Mouse (Mus musculus): Measurements from ENCODE around the gene Ncoa3. TPM values are rescaled to one million over a fixed set of nuclear protein-coding genes. Genes with fewer than 3 reads are reported as not detected.
"Not testable (repeated sequence)": the region's sequence is repeated elsewhere in the genome, so short reads cannot be mapped to it uniquely, and the experiment has no call there.

The Ncoa3 gene
- total RNA-seq (2021) = 10 to 100 TPM; 27.6 to 28.4 TPM

DNA sequence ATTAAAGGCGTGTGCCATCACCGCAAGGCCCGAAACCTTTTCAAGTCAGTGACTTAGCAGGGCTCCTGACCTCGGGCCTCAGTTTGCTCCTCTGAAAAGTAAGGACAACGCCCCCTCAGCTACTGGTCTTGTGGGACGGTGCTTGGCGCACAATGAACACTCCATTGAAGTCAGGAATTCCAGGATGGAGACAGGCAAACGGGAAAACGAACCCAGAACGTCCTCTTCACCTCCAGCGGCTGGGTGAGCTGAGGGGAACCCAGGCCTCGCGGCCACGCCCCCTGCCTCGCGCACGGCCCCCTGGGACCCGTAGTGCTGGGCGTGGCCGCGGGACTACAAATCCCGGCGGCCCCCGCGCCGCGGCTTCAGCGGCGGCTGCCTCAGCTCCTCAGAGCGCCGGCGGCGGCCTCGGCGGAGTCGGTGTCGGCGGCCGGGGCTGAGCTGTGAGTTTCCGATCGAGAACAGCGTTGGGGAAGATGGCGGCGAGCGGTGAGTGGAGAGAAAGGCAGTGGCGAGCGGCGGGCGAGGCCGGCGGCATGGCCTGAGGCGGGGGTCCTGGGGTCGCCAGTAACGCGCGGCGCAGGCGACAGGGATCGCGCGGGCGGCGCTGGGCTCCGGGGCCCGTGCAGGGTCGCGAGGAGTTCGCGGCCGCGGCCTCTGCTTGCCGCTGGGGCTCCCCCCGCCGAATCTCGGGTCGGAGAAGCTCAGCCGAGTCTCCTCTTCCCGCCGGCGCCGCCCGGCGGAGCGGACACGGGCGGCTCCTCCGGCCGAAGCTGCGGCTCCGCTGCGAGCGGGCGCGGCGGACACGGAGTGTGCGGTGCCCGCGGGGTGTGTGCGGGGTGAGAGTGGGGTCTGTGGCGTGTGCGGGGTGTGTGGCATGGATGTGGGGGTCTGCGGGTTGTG is at the start of gene Ncoa3:
Ncoa3 (plus strand) TSS at position 367 of the 903 bp plus-strand sequence.
- intact Hi-C loops (cut with DNase I) = loop anchor here (5.0 kb wide), 1 partner anchor 55 kb away; no protein-coding TSS in a partner anchor
- peak; percentile 94 for DNase-seq

DNA sequence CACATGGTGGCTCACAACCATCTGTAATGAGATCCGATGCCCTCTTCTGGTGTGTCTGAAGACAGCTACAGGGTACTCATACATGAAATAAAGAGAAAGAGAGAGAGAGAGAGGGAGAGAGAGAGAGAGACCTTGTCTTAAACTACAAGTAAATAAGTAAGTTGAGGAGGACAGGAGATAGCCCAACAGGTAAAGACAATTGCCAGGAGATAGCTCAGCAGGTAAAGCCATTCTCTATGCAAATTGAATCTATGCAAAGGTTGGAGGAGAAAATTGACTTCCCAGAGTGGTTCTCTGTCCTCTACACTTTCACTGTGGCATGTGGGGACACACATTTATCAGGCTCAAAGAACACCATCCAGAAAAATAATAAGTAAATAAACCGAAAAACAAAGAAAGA is 49.3 kb upstream of the Ncoa3 start:
- no peak for DNase-seq
- intact Hi-C loops (cut with DNase I) = no loop called here

DNA sequence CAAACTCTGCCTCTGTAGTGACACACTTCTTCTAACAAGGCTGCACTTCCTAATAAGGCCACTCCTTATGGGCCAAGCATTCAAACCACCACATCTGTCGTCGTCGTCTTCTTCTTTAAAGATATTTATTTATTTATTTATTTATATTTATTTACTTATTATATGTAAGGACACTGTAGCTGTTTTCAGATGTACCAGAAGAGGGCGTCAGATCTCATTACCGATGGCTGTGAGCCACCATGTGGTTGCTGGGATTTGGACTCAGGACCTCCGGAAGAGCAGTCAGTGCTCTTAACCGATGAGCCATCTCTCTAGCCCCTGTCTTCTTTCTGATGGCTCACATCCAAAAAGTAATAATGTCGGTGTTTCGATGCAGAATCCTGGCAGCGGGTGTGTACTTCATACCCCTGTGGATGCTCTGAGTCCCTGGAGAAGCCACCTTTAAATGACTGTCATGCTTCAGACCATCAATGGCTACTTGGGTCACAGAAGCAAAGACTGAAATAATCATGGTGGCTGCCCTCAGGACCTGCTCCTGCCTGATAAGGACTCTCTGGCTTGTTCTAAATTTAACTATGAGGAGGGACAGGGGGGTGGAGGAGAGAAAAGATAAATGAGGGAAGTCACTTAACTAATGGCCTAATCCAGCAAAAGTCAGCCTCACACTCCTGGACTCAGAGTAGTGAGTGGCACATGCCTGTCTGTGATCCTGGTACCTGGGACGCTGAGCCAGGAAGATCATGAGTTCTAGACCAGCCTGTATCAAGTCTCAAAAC is 47.7 kb upstream of the Ncoa3 start:
- DNase-seq = no peak
- intact Hi-C loops (cut with DNase I) = no loop called here

DNA sequence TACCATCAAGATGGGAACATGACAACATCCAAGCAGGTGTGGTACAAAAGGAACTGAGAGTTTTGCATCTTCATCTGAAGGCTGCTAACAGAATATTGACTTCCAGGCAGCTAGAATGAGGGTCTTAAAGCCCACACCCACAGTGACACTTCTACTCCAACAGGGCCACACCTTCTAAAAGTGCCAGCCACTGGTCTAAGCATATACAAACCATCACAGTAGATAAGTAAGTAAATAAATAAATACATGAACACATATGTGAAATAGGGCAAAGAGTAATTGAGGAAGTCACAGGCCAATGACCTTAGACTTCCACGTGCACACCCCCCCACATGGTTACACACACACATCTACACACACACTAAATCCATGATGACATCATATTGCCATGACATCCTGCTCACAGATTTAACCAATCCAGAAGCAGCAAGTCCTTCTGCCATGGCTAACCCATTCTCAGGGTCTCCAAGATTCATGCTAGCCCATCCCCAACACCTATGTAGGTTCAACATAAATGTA is 46.3 kb upstream of the Ncoa3 start:
- intact Hi-C loops (cut with DNase I) = no loop called here
- no peak for DNase-seq

DNA sequence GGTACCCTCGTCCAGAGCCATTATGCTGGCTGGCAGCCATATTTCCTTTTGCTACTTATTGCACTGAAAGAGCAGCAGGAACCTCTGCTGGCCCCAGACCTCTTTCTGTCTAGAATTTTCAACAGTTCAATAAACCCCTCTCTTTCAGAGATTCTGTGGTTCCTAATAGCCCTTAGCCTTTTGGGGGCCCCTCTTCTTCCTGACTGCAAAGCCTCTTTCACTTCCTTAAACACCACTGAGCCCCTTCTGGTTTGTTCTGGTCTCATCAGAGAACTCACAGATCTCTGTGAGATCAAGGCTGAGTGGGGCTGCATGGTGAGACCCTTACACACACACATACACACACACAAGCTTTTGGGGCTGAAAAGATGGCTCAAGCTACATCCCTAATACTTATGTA is 44.4 kb upstream of the Ncoa3 start:
- no peak for DNase-seq
- intact Hi-C loops (cut with DNase I) = no loop called here

DNA sequence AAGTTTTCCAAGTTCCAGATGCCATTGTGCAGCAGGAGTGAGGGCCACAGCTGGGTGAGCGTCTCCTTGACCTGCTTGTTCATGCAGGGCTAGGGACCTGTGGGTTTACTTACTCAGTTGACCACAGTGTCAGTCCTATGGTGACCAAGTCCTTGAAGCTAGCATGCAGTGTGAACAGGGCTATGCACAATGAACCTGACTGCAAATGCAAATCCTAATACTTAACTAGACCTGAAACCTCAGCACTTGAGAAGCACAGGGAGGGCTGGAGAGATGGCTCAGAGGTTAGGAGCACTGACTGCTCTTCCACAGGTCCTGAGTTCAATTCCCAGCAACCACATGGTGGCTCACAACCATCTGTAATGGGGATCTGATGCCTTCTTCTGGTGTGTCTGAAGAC is 43.7 kb upstream of the Ncoa3 start:
- DNase-seq; intact Hi-C loops (cut with DNase I): not testable (repeated sequence)

DNA sequence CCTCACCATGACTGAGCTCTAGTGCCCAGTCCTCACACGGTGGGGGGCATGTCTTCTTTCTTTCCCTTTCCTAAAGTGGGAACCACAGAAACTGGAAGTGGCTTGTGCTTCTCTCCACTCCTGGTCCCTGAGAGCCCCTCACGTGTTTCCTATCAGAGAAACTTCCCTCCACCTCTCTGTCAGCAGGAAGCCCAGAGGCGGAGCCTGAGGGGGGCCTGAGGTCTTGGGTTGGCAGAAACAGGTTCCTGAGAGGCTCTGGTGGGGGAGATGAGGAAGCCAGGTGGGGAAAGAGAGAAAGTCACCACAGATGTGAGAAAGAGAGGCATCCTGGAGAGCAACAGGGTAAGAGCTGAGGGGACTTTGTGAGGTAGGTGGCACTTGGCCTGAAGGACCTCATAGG is 42.7 kb upstream of the Ncoa3 start:
- intact Hi-C loops (cut with DNase I) = no loop called here
- DNase-seq = no peak

DNA sequence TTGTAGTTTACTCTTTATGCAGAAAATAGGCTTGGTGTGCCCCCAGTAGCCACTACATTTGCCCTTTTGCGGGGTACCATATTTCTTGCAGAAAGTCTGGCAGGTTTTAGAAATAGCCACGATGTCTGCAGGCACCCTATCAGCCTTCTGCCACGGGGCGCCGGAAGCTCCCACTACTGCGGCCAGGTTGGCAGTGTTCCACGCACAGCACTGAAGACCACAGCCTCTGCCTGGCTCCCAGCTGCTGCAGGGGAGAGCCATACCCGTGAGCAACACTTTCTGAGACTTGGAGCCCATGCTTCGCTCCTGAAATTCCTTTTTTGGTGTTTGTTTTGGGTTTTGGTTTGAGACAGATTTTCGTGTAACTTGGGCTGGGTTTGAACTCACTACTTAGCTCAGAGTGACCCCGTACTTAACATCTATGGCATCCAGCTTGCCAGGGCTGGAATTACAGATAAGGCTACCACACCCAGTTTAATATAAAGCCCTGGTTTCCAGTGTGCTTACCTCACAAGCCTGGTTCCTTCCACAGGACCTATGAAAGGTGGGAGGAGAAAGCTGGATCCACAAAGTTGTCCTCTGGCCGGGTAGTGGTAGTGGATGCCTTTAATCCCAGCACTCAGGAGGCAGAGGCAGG is 40.9 kb upstream of the Ncoa3 start:
- intact Hi-C loops (cut with DNase I) = no loop called here
- no peak for DNase-seq

DNA sequence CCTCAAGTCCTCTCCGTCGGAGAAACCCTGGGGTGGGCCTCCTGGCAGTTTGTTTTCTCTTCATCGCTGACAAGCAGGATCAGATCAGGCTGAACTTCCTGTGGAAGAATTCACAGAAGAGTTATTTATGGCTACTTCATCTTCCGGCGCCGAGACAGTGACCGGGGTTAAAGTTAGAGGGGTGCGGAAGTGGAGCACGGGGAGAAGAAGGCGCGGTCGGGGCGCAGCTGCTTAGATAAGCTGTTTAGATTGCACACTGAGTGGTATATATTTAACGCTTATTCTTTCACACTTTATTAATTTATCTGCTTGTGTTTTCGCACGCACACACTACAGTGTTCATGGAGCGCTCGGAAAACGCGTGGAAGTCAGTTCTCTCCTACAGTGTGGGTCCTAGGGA is 37.6 kb upstream of the Ncoa3 start:
- intact Hi-C loops (cut with DNase I) = no loop called here
- DNase-seq = peak; percentile 63 to 65

DNA sequence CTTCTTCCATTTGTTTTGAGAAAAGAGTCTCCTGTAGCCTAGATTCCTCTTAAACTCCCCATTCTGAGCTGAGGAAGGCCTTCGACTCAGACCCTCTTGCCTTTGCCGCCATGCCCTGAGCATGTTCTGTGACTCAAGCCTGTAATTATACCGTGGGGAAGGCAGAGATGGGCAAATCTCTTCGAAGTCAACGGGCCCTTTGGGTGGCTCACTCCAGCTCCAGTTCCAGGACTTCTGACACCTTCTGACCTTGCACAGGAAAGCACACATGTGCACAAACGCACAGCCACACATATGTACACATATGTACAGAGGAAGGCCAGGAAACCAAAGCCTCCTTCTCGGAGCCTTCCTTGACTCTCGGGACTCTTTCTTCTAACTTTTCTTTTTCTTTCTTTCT is 37.0 kb upstream of the Ncoa3 start:
- DNase-seq = no peak
- intact Hi-C loops (cut with DNase I) = no loop called here

DNA sequence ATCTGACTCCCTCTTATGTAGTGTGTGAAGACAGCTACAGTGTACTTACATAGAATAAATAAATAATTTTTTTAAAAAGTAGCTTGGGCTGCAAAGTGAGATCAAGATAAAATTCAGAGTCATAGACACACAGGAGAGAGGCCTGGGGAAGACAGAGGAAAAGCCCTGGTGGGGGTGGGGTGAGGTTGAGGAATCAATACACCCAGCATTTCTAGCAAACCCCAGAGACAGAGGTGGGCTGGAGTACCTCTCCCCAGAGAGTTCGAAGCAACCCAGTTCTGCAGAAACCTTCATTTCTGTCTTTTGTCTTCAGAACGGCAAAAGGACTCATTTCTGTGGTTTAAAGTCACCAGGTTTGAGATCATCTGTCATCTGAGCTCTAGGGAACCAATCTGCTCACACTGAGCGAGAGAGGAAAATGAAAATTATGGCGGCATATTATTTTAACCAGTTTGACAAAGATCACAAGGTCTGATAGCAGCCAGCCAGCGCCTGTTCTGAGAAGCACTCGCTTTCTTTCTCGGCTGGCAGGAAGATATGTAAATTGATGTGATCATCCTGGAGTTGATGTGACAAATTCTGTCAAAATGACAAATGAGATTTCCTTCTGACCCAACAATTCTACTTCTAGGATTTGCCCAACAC is 36.2 kb upstream of the Ncoa3 start:
- intact Hi-C loops (cut with DNase I) = no loop called here
- DNase-seq = no peak

DNA sequence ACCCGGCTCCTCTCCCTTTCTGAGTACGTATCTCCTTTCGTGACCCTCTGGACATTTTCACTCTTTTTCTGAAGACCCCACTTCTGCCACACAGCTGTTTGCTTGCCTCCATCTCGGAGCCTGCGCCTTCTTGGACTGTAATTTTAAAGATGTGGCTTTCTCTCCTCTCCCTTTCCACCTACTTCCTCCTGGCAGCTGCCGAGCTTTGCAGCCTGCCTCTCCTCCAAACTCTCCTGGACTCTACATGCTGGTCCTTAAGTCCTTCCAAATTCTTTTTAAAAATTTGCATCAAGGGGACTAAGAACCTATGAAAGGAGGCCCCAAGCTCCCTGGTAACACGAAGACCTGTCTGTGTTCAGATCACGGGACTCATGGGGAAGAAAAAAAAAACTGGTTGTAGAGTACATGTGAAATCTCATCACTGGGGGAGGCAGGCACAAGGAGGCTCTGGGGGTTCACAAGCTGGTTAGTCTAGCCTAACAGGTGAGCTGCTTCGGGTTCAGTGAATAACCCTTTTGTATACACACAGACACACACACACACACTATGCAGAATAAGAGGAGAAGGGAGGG is 35.1 kb upstream of the Ncoa3 start:
- no peak for DNase-seq
- intact Hi-C loops (cut with DNase I) = no loop called here

DNA sequence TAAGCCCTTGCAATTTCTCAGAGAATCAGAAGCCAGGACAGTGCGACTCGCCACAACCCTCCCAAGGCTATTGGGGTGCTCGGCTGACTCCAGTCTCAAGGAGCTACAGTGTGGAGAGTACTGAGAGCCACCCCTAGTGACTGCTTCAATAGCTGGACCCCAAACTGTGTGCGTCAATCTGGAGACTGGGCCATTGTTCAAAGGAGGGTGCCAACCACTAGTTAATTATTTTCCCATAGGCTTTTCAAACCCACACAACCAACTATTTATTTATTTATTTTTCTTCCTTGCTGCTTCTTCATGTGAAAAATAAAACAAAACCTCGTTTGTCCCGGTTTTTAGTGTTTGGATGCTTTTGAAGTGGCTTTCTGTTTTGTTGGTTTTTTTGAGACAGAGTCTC is 33.9 kb upstream of the Ncoa3 start:
- intact Hi-C loops (cut with DNase I) = no loop called here
- no peak for DNase-seq

DNA sequence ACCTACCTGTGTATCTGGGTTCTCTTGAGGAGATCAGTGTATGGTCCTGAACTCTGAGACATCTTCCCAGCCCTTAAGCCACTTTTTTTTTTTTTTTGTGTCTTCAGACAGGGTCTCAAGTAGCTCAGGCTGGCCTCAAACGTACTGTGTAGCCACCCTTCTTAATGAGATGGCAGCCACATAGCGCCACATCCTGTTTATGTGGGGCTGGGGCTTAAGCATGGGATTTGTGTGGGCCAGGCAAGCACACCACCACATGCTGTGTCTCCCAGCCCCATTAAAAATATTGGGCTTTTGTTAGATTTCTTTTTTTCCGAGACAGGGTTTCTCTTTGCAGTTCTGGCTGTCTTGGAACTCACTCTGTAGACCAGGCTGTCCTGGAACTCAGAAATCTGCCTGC is 31.7 kb upstream of the Ncoa3 start:
- intact Hi-C loops (cut with DNase I) = no loop called here
- no peak for DNase-seq

DNA sequence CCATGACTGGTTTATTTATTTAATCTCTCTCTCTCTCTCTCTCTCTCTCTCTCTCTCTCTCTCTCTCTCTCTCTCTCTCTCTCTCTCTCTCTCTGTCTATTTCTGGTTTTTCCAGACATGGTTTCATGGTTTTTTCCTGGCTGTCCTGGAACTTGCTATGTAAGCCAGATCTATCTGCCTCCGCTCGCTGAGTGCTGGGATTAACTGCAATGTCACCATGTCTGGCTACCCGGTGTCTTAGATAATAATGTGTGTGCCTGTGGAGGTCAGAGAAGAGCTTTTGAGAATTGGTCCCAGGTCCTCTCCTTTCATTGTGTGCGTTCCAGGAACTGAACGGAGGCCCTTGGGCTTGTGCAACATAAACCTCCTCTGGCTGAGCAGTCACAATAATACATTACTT is 29.6 kb upstream of the Ncoa3 start:
- intact Hi-C loops (cut with DNase I) = no loop called here
- DNase-seq = no peak

DNA sequence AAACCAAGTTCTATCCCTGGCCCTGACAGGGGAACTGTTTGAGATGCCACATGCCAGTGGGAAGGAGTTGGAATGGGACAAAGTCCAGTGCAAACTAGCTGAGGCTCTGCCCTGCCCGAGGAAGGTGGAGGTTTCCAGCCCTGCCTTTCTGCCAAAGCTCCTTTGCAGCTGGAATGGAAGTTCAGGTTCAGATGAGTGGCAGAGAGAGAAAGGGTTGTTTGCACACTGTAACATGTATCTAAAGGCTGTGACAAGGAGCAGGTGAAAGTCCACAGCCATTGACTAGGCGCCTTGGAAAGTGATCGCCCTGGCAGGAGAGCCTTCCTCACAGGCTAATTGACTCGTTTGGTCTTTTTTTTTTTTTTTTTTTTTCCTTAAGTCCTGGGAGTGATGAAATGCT is 28.3 kb upstream of the Ncoa3 start:
- intact Hi-C loops (cut with DNase I) = no loop called here
- no peak for DNase-seq

DNA sequence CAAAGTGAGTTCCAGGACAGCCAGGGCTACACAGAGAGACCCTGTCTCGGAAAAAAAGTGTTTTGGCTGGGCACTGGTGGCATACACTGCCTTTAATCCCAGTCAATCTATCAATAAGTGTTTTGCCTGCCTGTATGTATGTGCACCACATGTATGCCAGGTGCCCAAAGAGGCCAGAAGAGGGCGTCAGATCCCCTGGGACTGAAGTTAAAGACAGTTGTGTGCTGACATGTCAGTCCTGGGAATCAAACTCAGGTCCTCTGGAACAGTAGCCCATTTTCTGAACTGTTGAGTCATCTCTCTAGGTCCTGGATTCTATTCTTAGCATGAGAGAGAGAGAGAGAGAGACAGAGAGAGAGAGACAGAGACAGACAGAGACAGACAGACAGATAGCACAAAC is 25.4 kb upstream of the Ncoa3 start:
- DNase-seq = no peak
- intact Hi-C loops (cut with DNase I) = no loop called here

DNA sequence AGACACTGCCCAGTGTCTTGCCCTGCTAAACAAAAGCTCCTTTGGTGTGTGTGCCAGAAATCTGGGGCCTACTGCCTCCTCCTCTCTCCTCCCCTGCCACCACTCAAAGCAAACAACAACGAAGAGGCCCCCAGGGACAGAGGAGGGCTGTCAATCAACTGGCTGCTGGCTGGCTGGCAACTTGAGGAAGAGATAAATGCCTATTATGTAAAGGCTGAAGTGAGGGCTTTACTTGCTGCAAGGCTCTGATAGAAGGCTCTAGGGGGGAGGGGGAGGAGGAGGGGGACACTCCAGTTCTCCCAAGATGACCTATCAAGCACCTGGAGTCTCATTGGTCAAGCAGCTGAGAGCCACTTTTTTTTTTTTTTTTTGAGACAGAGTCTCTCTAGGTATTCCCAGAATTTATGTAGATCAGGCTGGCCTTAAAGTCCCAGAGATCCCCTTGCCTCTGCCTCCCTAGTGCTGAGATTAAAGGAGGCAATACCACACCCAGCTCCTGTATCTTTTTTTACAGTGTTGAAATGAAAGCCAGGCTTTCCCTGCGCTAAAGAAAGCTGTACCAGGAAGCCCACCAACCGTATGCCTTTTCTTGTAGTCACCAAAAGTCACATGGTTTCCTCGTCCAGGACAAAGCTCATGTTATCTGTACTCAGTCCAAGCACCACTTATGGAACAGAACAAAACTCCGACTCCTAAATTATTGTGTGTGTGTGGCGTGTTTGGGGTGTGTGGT is 24.4 kb upstream of the Ncoa3 start:
- no peak for DNase-seq
- intact Hi-C loops (cut with DNase I) = no loop called here

DNA sequence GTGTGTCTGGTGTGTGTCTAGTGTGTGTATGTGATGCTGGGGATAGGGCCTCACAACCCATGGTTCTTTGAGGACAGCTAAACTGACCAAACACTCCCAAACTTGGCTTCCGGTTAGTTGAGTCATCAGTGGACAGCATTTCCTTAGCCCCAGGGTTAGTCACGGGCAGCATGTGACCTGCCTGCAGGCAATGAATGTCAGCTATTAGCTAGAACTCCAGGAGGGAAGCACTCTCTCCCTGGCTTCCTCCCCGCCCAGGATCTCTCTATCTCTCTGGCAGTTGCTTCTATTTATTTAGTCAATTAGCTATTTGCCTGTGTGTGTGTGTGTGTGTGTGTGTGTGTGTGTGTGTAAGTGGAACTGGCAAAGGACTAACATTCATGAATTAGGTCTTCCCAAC is 23.6 kb upstream of the Ncoa3 start:
- intact Hi-C loops (cut with DNase I) = no loop called here

DNA sequence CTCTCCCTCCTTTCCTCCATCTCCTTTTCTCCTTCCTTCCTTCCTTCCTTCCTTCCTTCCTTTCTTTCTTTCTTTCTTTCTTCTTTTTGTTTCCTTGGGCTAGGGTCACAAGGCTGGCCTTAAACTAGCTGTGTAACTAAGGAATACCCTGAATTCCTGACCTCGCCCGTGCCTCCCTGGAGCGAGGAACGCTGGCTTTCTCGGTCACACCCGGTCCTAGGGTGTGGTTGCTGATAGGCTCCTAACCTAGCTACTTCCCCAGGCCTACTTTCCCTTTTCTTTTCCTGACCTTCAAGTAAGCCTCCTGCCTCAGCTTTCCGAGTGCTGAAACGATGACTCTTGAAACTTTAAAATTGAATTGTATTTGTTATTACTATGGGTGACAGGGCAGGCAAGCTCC is 23.0 kb upstream of the Ncoa3 start:
- intact Hi-C loops (cut with DNase I) = no loop called here
- no peak for DNase-seq

More for the DNA sequence above, 23.6 kb upstream of the Ncoa3 start:
- DNase-seq = peak; percentile 57 to 59
